Mouse (Mus musculus) spleen, adult 2 months (tissue): ENCODE measurements around the gene Adgrb2.

Source experiments
- CTCF ChIP-seq: fragments of 200-500 bp; IDR thresholded peaks from 2 replicates; pipeline ENCODE4 v1.5.1; 2011; ENCODE audit warnings: mild to moderate bottlenecking, inconsistent platforms; ENCODE audit not compliant: insufficient read depth, insufficient read length, insufficient replicate concordance; ENCODE audit errors: extremely low read depth
- POLR2A ChIP-seq: fragments of 200-500 bp; IDR thresholded peaks from 2 replicates; pipeline ENCODE4 v1.6.1; 2011; ENCODE audit warnings: low read depth, low read length, inconsistent platforms

DNA sequence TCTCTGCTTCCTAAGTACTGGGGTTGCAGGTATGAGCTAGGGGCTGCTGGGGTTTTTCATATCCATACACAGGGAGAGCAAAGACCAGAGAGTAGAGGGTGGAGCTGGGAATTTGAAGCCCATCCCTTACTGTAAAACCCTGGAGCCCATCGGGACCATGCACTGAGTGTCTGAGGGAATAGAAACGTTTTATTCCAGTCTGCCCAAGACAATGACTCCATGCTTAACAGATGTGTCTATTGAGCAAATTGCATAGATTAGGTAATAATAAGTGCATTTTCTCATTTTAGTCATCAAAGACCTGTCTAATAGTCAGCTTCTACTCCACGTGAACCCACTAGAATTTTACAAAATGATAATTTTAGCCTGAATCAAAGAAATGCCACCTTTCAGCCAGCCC, 85.9 kb downstream of the Adgrb2 start:
- TF ChIP-seq CTCF (no peak), POLR2A (no peak)
